In the genomic region with DNA sequence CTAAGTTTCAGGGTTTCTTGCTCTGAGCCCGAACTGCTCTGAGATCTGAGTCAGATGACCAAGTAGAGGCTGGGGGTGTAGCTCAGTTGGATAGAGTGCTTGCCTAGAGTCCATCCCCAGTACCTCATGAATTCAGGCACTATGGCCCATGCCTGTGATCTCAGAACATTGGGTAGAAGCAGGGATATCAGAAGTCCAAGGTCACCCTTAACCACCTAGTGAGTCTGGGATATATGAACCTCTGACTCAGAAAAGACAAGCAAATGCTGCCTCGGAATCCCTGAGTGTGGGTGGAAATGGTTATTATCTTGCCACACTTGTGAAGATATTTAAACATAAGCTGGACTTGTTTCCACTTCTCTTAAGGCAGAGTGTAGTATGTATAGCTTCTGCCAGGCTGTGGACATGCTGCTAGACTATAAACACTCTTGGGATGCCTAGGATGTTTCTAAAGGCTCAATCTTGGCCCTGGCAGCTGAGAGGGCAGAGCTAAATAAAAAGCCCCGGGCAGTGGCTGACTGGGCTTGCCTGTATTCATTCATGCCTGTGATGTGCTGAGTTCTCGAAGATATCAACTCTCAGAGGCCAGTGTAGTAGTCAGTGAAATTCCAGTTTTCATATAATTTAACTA, we compare ENCODE assay signal across 12 mouse cellular contexts.
"Had no signal": no experiment of that assay in that cellular context is flagged by ENCODE, and none has a peak within 500 bp of the region (broad histone marks: within the 10 kb centered on the region; RNA-seq: fewer than 3 reads in every experiment).

No protein-coding gene starts in this region.

- H3K27ac ChIP-seq: layer of hippocampus, adult 2 months; limb, embryonic 12.5 days; liver, embryonic 13.5 days; lung, embryonic 15.5 days; midbrain, embryonic 13.5 days; neural tube, embryonic 15.5 days; stomach, postnatal 0 days had no signal

- H3K36me3 ChIP-seq: limb, embryonic 12.5 days; liver, embryonic 13.5 days; lung, embryonic 15.5 days; midbrain, embryonic 13.5 days; neural tube, embryonic 15.5 days had no signal

- H3K4me3 ChIP-seq: layer of hippocampus, adult 2 months; limb, embryonic 12.5 days; liver, embryonic 13.5 days; lung, embryonic 15.5 days; midbrain, embryonic 13.5 days; neural tube, embryonic 15.5 days had no signal

- DNase-seq: kidney, postnatal 10 days; kidney, postnatal 4 days; liver; liver, embryonic 13.5 days; liver, postnatal 0 days; thymus, postnatal 4 days had no signal

- ATAC-seq: liver, postnatal 0 days; midbrain, embryonic 13.5 days had no signal

- H3K9ac ChIP-seq: limb, embryonic 12.5 days; liver, embryonic 13.5 days; liver, postnatal 0 days; lung, embryonic 15.5 days; midbrain, embryonic 13.5 days; neural tube, embryonic 15.5 days had no signal

- H3K27me3 ChIP-seq: limb, embryonic 12.5 days; liver, embryonic 13.5 days; lung, embryonic 15.5 days; midbrain, embryonic 13.5 days; neural tube, embryonic 15.5 days had no signal

- H3K4me1 ChIP-seq: limb, embryonic 12.5 days; liver, embryonic 13.5 days; lung, embryonic 15.5 days; midbrain, embryonic 13.5 days; neural tube, embryonic 15.5 days had no signal

- H3K9me3 ChIP-seq: limb, embryonic 12.5 days; liver, embryonic 13.5 days; lung, embryonic 15.5 days; midbrain, embryonic 13.5 days; neural tube, embryonic 15.5 days had no signal

- H3K4me2 ChIP-seq: limb, embryonic 12.5 days; liver, embryonic 13.5 days; lung, embryonic 15.5 days; midbrain, embryonic 13.5 days; neural tube, embryonic 15.5 days had no signal
